Mouse (Mus musculus) E14TG2a.4 (cell line): Measurements from ENCODE around the gene Zfp574.

Experiments used
- H3K27me3 ChIP-seq: 2 replicates; pipeline ENCODE4 v1.6.1; 2014; ENCODE audit warnings: low read length, control low read depth; ENCODE audit not compliant: insufficient read depth
- H3K36me3 ChIP-seq: 2 replicates; pipeline ENCODE4 v1.6.1; 2014; ENCODE audit warnings: low read length, control low read depth; ENCODE audit not compliant: insufficient read depth
- H3K4me1 ChIP-seq: replicated peaks from 2 replicates; pipeline ENCODE4 v1.6.1; 2014; ENCODE audit warnings: low read depth, low read length, control low read depth
- H3K4me3 ChIP-seq: replicated peaks from 2 replicates; pipeline ENCODE4 v1.5.1; 2014; ENCODE audit warnings: mild to moderate bottlenecking, low read length
- H3K9me3 ChIP-seq: 2 replicates; pipeline ENCODE4 v1.6.1; 2014; ENCODE audit warnings: low read length, control low read depth
- CTCF ChIP-seq: conservative IDR thresholded peaks from 2 replicates; pipeline ENCODE4 v1.5.1; 2014; ENCODE audit warnings: low read length
- NANOG ChIP-seq: IDR thresholded peaks from 2 replicates; pipeline ENCODE4 v1.6.1; 2014; ENCODE audit warnings: borderline replicate concordance, low read length, mixed read lengths
- POU5F1 ChIP-seq: IDR thresholded peaks from 2 replicates; pipeline ENCODE4 v1.6.1; 2014; ENCODE audit warnings: low read length, borderline replicate concordance

Gene Zfp574

GRCm38 (mm10) chr7:25112956-25113603 is 40.7 kb downstream of the Zfp574 start:
- Histone ChIP-seq H3K9me3 (peaks cover 10% of the 10 kb centered on the region; the same call in 1 of the 2 replicates), H3K4me3 (no peak overlapping the region), H3K4me1 (peaks cover 36% of the 10 kb centered on the region), H3K27me3 (peaks cover 18% of the 10 kb centered on the region), H3K36me3 (no peaks in the 10 kb centered on the region)
- TF ChIP-seq CTCF (no peak), POU5F1 (no peak), NANOG (no peak)

DNA sequence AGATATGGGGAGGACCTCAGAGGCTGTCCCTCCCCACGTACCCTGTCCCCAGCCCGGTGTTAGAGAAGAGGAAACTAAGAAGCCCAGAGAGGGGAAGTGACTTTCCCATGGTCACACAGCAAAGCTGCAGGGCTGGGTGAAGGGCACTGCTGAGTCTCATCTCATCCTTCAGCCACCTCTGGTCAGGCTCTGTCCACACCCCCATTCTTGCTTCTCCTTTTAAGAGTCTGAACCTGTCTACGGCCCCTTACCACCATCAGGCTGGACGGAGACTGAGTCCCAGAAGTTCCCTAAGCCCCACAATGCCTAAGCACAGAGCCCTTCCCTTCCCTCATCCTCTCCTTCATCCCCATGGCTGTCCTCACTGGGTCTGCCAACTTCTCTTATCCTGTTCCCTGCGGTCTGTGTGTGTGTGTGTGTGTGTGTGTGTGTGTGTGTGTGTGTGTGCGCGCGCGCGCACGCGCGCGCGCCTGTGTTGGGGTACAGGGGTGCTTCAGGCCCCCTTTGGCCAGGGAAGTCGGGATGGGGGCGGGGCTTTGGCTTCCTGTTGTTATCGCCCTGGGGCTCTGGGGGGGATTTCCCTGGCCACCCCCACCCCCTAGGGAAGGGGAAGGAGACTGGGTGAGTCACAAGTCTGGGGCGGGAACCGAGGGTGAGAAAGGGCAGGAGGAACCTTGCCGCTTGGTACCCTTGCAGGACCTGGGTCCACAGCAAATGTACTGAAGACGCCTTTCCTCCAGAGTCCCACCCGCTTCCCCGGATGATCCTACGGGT is 47.9 kb downstream of the Zfp574 start:
- TF ChIP-seq CTCF, result no peak
- TF ChIP-seq POU5F1, result no peak
- TF ChIP-seq NANOG, result no peak
- peaks cover 21% of the 10 kb centered on the region for H3K27me3 ChIP-seq
- no peaks in the 10 kb centered on the region for H3K36me3 ChIP-seq
- no peaks in the 10 kb centered on the region for H3K9me3 ChIP-seq
- H3K4me1 ChIP-seq, result peaks cover 38% of the 10 kb centered on the region
- peak overlapping the region; percentile 54 for H3K4me3 ChIP-seq

DNA sequence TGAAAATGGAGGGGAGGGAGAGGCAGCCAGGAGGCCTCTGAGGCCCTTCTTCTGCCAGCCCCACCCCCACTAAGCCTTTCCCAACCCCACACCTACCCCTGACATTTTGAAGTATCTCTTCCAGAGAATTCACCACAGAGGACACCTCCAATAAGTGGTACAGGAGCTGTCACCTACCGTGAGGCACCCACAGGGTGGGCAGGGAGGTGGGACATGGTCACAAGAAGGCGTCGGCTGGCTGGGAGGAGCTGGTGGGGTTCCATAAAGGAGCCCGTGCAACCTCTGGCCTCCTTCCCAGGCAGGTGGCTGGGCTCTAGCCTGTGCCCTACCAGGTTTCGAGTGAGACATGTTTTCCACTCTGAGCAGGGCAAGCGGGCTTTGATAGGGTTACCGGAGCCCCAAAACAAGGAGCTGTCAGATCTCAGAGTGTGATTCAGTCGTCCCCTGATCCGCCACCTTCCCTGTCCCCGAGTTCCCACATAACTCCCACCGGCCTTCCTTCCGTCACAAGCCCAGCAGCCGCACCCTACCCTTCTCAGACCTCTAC is 48.9 kb downstream of the Zfp574 start:
- Histone ChIP-seq H3K27me3 (peaks cover 14% of the 10 kb centered on the region), H3K4me3 (peak overlapping the region; percentile 54), H3K9me3 (no peaks in the 10 kb centered on the region), H3K4me1 (peaks cover 31% of the 10 kb centered on the region), H3K36me3 (no peaks in the 10 kb centered on the region)
- TF ChIP-seq POU5F1, result no peak
- no peak for TF ChIP-seq NANOG
- no peak for TF ChIP-seq CTCF

DNA sequence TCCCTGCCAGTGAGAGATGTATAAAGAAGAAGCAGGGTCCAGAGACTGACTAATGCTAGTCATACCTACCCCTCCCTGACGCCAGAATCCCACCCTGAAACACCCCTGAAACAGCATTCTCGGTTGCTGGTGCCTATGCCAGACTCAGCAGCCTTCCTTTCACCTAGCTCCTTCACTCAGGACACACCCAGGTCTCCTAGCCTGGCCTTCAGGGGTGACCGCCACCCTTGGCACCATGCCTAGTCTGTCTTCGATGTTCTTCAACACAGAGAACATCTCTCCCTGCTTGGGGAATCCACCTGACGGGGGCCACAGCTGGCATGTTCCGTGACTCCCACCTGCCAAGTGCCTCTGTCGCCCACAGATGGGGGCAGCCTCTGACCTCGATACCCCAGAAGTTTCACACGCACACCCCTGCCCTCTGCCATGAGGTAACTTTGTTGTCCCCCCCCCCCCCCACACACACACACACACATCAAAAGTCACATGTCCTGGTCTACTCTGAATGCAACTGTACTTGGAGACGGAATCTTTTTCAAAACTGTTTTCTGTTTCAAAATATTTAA is 53.4 kb downstream of the Zfp574 start:
- Histone ChIP-seq H3K4me3 (no peak overlapping the region), H3K36me3 (no peaks in the 10 kb centered on the region), H3K9me3 (no peaks in the 10 kb centered on the region), H3K27me3 (peaks cover 15% of the 10 kb centered on the region), H3K4me1 (peaks cover 21% of the 10 kb centered on the region)
- TF ChIP-seq POU5F1 (no peak), CTCF (no peak), NANOG (no peak)

DNA sequence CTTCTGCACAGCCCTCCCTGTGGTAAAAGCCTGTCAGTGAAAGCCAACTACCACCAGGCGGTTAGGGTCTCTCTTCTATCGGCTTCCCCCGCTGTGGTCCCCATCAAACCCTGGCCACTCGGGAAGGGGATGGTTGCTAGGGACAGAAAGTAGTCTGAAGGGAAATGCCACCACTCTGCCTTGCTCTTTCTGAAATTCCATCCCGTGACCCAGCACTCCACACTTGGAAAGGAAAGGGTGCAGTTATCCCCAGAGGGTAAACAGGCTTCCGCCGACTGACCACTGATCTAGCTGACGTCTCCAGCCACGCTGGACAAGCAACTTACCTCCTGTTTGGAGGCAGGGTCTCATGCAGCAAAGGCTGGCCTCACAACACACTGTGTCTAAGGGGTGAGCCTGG is 55.6 kb downstream of the Zfp574 start:
- Histone ChIP-seq H3K27me3 (peaks cover 26% of the 10 kb centered on the region), H3K9me3 (no peaks in the 10 kb centered on the region), H3K36me3 (no peaks in the 10 kb centered on the region), H3K4me3 (no peak overlapping the region), H3K4me1 (peaks cover 21% of the 10 kb centered on the region)
- TF ChIP-seq POU5F1, result no peak
- TF ChIP-seq CTCF, result no peak
- no peak for TF ChIP-seq NANOG

- no peaks in the 10 kb centered on the region for H3K9me3 ChIP-seq
- no peak overlapping the region for H3K4me3 ChIP-seq
- H3K27me3 ChIP-seq, result peaks cover 40% of the 10 kb centered on the region
- TF ChIP-seq POU5F1 (no peak), NANOG (no peak), CTCF (no peak)
- no peaks in the 10 kb centered on the region for H3K36me3 ChIP-seq
- peaks cover 34% of the 10 kb centered on the region for H3K4me1 ChIP-seq
These were observed 57.1 kb downstream of the Zfp574 start for GRCm38 (mm10) chr7:25129390-25129979.

- H3K27me3 ChIP-seq, result peaks cover 50% of the 10 kb centered on the region
- no peak overlapping the region for H3K4me3 ChIP-seq
- peaks cover 37% of the 10 kb centered on the region for H3K4me1 ChIP-seq
- no peaks in the 10 kb centered on the region for H3K36me3 ChIP-seq
- no peak for TF ChIP-seq NANOG
- no peak for TF ChIP-seq POU5F1
- TF ChIP-seq CTCF, result no peak
- H3K9me3 ChIP-seq, result peaks cover 2% of the 10 kb centered on the region
These were observed 58.2 kb downstream of the Zfp574 start for GRCm38 (mm10) chr7:25130565-25130964.

DNA sequence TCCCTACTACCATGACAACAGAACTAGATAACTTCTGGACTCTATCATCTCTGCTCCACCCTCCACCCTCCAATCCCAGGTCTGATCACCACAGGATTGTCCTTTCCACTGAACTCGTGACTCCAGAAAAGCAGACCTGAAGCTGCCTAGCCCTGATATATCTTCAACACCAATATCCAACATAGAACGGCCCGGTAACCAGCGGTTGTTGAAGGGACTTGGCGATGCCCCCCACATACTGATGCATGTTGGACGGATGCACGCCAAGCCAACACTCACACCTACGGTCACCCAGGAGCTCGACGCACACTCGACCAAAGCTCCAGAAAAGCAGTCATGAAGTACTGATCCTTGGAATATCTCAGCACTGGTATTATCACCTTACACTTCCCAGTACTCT is 58.9 kb downstream of the Zfp574 start:
- TF ChIP-seq POU5F1 (no peak), CTCF (no peak), NANOG (no peak)
- Histone ChIP-seq H3K36me3 (no peaks in the 10 kb centered on the region), H3K4me3 (no peak overlapping the region), H3K27me3 (peaks cover 57% of the 10 kb centered on the region), H3K4me1 (peaks cover 37% of the 10 kb centered on the region), H3K9me3 (peaks cover 5% of the 10 kb centered on the region)
